Mouse (Mus musculus) forebrain, postnatal 0 days (tissue): ENCODE data around the gene Serping1. TPM values are rescaled to one million over a fixed set of nuclear protein-coding genes. Genes with fewer than 3 reads are reported as not detected.
A peak's percentile ranks its signal among the peaks of the same experiment; 100 is the strongest.
"Not testable (repeated sequence)": the region's sequence is repeated elsewhere in the genome, so short reads cannot be mapped to it uniquely, and the experiment has no call there.

Source experiments
- ATAC-seq: fragments of 200-750 bp; cut with Nextera tagmentation; 2 replicates; pipeline ENCODE4 v1.8.0; 2017; ENCODE audit warnings: mild to moderate bottlenecking, moderate library complexity
- DNase-seq: peaks from one replicate; pipeline ENCODE4 v3.0.0-alpha.2; 2015
- H3K27ac ChIP-seq: fragments of 300-500 bp; sonication (generic); 2 replicates; pipeline ENCODE4 v1.5.1; 2014; ENCODE audit warnings: low read depth, mild to moderate bottlenecking, antibody characterized with exemption, low read length, moderate library complexity, mixed read lengths
- H3K27me3 ChIP-seq: fragments of 300-500 bp; sonication (generic); 2 replicates; pipeline ENCODE4 v1.6.1; 2014; ENCODE audit warnings: mild to moderate bottlenecking, low read length, mixed read lengths; ENCODE audit not compliant: insufficient read depth
- H3K36me3 ChIP-seq: fragments of 300-500 bp; sonication (generic); 2 replicates; pipeline ENCODE4 v1.6.1; 2014; ENCODE audit warnings: mild to moderate bottlenecking, moderate library complexity; ENCODE audit not compliant: insufficient read depth
- H3K4me1 ChIP-seq: fragments of 300-500 bp; sonication (generic); 2 replicates; pipeline ENCODE4 v1.6.1; 2014; ENCODE audit warnings: antibody characterized with exemption; ENCODE audit not compliant: insufficient read depth
- H3K4me2 ChIP-seq: fragments of 300-500 bp; sonication (generic); 2 replicates; pipeline ENCODE4 v1.6.1; 2014; ENCODE audit warnings: low read depth, mild to moderate bottlenecking, moderate library complexity
- H3K4me3 ChIP-seq: fragments of 300-500 bp; sonication (generic); 2 replicates; pipeline ENCODE4 v1.5.1; 2014; ENCODE audit warnings: low read depth, low read length, mixed read lengths
- H3K9ac ChIP-seq: fragments of 300-500 bp; sonication (generic); 2 replicates; pipeline ENCODE4 v1.6.1; 2014; ENCODE audit warnings: mild to moderate bottlenecking
- H3K9me3 ChIP-seq: fragments of 300-500 bp; sonication (generic); 2 replicates; pipeline ENCODE4 v1.6.1; 2016; ENCODE audit warnings: low read length
- CTCF ChIP-seq: sonication (generic); IDR thresholded peaks from 2 replicates; pipeline ENCODE4 v1.5.1; 2016; ENCODE audit warnings: antibody characterized with exemption, control low read depth, low read depth
- WGBS: fragments of 180-500 bp; shearing (Covaris S2); extraction: QIAGEN DNeasy Blood & Tissue Kit; methylation state at CpG from one replicate; pipeline ENCODE4 v1.1.7; 2014; 5-methylcytosine and 5-hydroxymethylcytosine counted together
- polyA plus RNA-seq: library from polyadenylated mRNA; unstranded; fragments of >200 nt; fragmentation: Nextera tagmentation; extraction: Ambion mirVana; gene quantifications from 2 replicates; pipeline ENCODE4 v1.2.1, GENCODE M21; 2015
- total RNA-seq: library from RNA; depleted of rRNA; stranded (reverse); fragments of >200 nt; gene quantifications from 2 replicates; pipeline ENCODE4 v1.2.3, GENCODE M21; 2014

Serping1 gene
- total and polyA plus RNA-seq, 2 experiments from 2014 or later = 19.2 to 24.8 TPM

GRCm38 (mm10) chr2:84734919-84735318 is 40.3 kb downstream of the Serping1 start:
- no peaks in the 10 kb centered on the region for H3K36me3 ChIP-seq
- peak overlapping the region; percentile 62; the same call in 1 of the 2 replicates for H3K27ac ChIP-seq
- peak overlapping the region; percentile 65 for H3K9ac ChIP-seq
- H3K4me2 ChIP-seq = peak overlapping the region; percentile 78
- peaks cover 34% of the 10 kb centered on the region for H3K4me1 ChIP-seq
- DNase-seq (no peak), ATAC-seq (no peak)
- TF ChIP-seq CTCF = no peak
- WGBS = 3% methylated on average over 2 of the region's 2 CpGs
- peak overlapping the region; percentile 50 for H3K4me3 ChIP-seq
- H3K9me3 ChIP-seq = no peaks in the 10 kb centered on the region
- no peaks in the 10 kb centered on the region for H3K27me3 ChIP-seq

GRCm38 (mm10) chr2:84734351-84734864 is 40.8 kb downstream of the Serping1 start:
- Histone ChIP-seq H3K27me3 (no peaks in the 10 kb centered on the region), H3K36me3 (no peaks in the 10 kb centered on the region), H3K9ac (peak overlapping the region; percentile 65), H3K4me1 (peaks cover 34% of the 10 kb centered on the region), H3K4me3 (peak overlapping the region; percentile 50), H3K4me2 (peak overlapping the region; percentile 78), H3K27ac (peak overlapping the region; percentile 62), H3K9me3 (no peaks in the 10 kb centered on the region)
- WGBS = 1% methylated on average over 11 of the region's 11 CpGs
- ATAC-seq (peak; percentile 67), DNase-seq (peak; percentile 80)
- TF ChIP-seq CTCF = no peak

DNA sequence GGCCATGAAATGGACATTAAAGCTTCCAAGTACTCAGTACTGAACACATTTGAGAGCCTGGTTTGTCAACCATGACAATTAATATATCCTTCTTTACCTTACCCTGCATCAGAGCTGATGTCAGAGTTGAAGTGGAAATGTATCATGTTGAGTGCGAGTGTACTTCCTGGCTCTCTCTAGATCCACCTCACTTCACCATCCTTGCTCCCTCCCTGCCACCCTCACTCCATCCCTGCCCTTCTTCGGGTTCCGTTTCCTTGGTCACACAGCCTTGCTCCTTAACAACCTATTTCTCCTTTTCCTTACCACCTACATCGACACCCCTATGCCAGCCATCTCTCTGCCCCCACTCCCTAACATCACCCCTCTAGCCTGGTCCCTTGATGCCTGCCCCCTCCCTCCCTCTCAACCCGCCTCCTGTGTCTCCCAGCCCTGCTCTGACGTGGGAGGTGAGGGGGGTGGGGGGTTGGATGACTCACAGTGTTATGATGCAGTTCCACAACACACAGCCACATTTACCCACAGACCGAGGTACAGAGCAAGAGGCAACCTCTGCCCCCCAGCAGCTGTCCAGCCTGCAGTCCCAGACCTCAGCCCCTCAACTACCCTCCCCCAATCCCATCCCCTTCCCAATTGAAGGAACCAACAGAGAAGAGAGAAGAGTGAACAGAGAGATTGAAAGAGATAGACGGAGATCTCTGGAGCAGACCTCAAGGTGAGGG is 41.5 kb downstream of the Serping1 start, which contains the start of gene Ypel4:
Ypel4 (plus strand) TSS at position 480 of the 722 bp plus-strand sequence.
- peak within 1 kb of the TSS; percentile 65 for H3K9ac ChIP-seq
- no peaks in the 10 kb centered on the region for H3K36me3 ChIP-seq
- no peak for TF ChIP-seq CTCF
- ATAC-seq = peak; percentile 93
- peak within 1 kb of the TSS; percentile 62 for H3K27ac ChIP-seq
- H3K4me2 ChIP-seq = peak within 1 kb of the TSS; percentile 78
- no peaks in the 10 kb centered on the region for H3K9me3 ChIP-seq
- H3K4me1 ChIP-seq = peaks cover 34% of the 10 kb centered on the region
- peak; percentile 82 for DNase-seq
- WGBS = 4% methylated on average over 8 of the region's 8 CpGs
- H3K27me3 ChIP-seq = no peaks in the 10 kb centered on the region
- peak within 1 kb of the TSS; percentile 50 for H3K4me3 ChIP-seq

DNA sequence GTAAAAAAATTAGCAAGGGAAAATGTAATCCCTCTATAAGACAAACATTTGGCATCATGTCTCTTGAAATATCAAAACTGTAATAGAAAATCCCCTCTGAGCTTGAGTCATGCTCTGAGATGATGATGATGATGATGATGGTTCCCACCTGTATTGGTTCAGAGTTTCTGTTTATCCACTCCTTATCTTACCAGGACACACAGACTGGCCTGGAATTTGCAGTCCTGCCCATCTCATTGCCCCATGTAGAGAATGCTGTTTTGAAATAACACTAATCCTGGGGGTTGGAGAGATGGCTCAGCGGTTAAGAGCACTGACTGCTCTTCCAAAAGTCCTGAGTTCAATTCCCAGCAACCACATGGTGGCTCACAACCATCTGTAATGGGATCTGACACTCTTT is 42.9 kb downstream of the Serping1 start:
- Histone ChIP-seq H3K4me1 (peaks cover 24% of the 10 kb centered on the region), H3K4me3 (no peak overlapping the region), H3K27me3 (no peaks in the 10 kb centered on the region), H3K36me3 (no peaks in the 10 kb centered on the region), H3K4me2 (no peak overlapping the region), H3K9ac (no peak overlapping the region), H3K9me3 (no peaks in the 10 kb centered on the region), H3K27ac (no peak overlapping the region)
- ATAC-seq (no peak), DNase-seq (no peak)
- no peak for TF ChIP-seq CTCF
- 85% methylated on average over 1 of the region's 1 CpGs for WGBS

DNA sequence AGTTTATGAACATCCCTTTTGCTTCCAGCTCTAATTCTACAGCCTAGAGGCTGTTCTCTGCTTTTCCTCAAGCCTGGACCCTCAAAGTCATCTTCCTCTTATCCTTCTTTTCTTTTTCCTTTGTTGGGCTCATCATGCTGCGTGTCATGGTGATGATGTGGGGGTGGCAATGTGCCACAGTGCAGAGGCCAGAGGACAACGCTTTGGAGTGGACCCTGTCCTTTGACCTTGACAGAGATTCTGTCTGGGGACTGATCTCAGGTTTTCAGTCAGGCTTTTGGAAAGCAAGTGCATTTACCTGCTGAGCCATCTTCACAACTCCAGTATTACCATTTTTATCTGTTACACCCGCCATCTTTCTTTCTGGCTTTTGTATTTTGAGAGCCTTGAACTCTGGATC is 44.0 kb downstream of the Serping1 start:
- H3K9ac ChIP-seq = no peak overlapping the region
- no peaks in the 10 kb centered on the region for H3K9me3 ChIP-seq
- H3K4me1 ChIP-seq = peaks cover 19% of the 10 kb centered on the region
- WGBS = 81% methylated on average over 3 of the region's 3 CpGs
- H3K27ac ChIP-seq = no peak overlapping the region
- no peak for ATAC-seq
- no peaks in the 10 kb centered on the region for H3K27me3 ChIP-seq
- no peak overlapping the region for H3K4me3 ChIP-seq
- H3K36me3 ChIP-seq = no peaks in the 10 kb centered on the region
- TF ChIP-seq CTCF = no peak
- DNase-seq = no peak
- H3K4me2 ChIP-seq = no peak overlapping the region

DNA sequence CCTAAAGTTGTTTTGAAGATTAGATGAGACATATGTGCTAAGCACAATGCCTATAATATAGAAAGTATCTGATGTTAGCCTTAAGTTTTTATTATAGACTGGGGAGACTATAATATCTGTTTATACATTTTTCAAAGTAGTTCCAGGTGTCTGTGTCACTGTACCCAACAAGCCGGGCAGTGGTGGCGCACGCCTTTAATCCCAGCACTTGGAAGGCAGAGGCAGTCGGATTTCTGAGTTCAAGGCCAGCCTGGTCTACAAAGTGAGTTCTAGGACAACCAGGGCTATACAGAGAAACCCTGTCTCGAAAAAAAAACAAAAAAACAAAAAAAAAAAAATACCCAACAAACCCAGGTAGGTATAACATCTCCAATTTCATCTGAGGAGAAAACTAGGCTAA is 47.1 kb downstream of the Serping1 start:
- not testable (repeated sequence) for H3K9me3 ChIP-seq, H3K9ac ChIP-seq, H3K4me3 ChIP-seq, H3K27me3 ChIP-seq, DNase-seq, H3K4me2 ChIP-seq, ATAC-seq, H3K36me3 ChIP-seq, H3K27ac ChIP-seq, H3K4me1 ChIP-seq
- 80% methylated on average over 5 of the region's 5 CpGs for WGBS

GRCm38 (mm10) chr2:84727172-84727858 is 47.9 kb downstream of the Serping1 start, which contains the start of gene Clp1:
Clp1 (minus strand) TSS chr2:84727350.
- Histone ChIP-seq H3K4me3 (peak within 1 kb of the TSS; percentile 51), H3K27ac (peak within 1 kb of the TSS; percentile 75), H3K4me2 (peak within 1 kb of the TSS; percentile 87), H3K36me3 (peaks cover 10% of the 10 kb centered on the region), H3K27me3 (no peaks in the 10 kb centered on the region), H3K9ac (peak within 1 kb of the TSS; percentile 66), H3K9me3 (no peaks in the 10 kb centered on the region), H3K4me1 (peaks cover 9% of the 10 kb centered on the region; the same call in 1 of the 2 replicates)
- ATAC-seq (peak; percentile 98), DNase-seq (peak; percentile 96)
- TF ChIP-seq CTCF = peak; percentile 27
- WGBS = 1% methylated on average over 39 of the region's 39 CpGs
